Mouse (Mus musculus): ENCODE results near the gene 1700029J07Rik. TPM values are rescaled to one million over a fixed set of nuclear protein-coding genes. Genes with fewer than 3 reads are reported as not detected.

1700029J07Rik gene
- polyA plus RNA-seq, 1 experiment = 28.7 TPM

DNA sequence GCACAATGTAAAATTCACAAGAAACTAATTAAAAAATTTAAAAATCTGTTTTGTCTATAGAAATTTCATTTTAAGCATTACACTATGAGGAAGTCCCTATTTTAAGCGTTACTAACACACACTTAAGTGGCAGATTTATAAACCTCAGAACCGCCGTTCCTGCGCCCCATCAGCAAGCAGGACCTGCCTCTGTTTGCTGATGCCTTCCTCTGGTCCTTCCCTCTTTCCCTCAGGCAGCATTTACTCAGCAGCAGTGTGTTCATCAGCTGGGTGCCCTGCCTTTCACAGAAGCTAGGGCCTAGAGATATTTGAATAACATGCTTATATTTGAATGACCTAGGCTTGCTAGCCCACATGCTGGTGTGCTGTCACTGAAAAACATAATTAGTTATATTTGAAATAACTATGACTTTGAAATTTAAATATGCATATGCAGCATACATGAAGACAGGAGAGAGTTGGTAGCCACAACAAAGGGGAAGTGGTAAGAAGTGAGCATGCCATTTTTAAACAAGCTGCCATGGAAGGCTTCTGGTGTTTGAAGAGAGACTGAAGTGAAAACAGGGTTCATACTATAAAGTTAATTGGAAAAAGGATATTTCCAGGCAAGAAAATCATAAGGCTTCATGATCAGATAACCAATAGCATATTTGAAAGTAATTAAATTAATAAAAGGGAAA is 15.7 kb upstream of the 1700029J07Rik start:
- Histone ChIP-seq H3K27ac (ENCODE audit: control insufficient read depth, insufficient read depth, low read depth, low read length) (no peak overlapping the region), H3K36me3 (ENCODE audit: control insufficient read depth, insufficient read depth, low read length) (peaks cover 1% of the 10 kb centered on the region; the same call in 1 of the 2 replicates), H3K4me1 (ENCODE audit: control insufficient read depth, insufficient read depth, low read length) (no peaks in the 10 kb centered on the region), H3K4me3 (ENCODE audit: control insufficient read depth, low read depth, low read length) (no peak overlapping the region), H3K27me3 (ENCODE audit: control insufficient read depth, insufficient read depth, low read length) (no peaks in the 10 kb centered on the region)
- TF ChIP-seq CTCF (IDR thresholded peaks at IDR 0.05; ENCODE audit: control insufficient read depth, insufficient read depth, insufficient replicate concordance, low read depth, low read length) (no peak), POLR2A (IDR thresholded peaks at IDR 0.05; ENCODE audit: control insufficient read depth, low read depth, low read length) (no peak)

DNA sequence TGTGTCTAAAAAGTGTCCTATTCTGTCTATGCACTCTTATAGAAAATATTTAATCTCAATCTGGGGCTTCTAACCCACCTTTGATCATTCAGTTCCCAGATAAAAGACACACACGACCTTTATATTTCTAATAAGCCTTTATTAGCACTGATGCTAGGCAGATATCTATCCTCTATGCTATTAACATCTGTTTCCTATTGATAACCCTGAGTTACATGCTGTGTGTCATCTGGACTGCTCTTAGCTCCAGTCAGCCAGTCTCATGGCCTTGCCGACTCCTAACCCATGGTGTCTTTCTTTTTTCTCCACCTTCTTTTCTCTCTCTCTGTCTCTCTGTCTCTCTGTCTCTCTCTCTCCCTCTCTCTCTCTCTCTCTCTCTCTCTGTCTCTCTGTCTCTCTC is 13.1 kb upstream of the 1700029J07Rik start:
- Histone ChIP-seq H3K36me3 (ENCODE audit: control insufficient read depth, insufficient read depth, low read length) (no peaks in the 10 kb centered on the region), H3K27ac (ENCODE audit: control insufficient read depth, insufficient read depth, low read depth, low read length) (no peak overlapping the region), H3K4me1 (ENCODE audit: control insufficient read depth, insufficient read depth, low read length) (no peaks in the 10 kb centered on the region), H3K4me3 (ENCODE audit: control insufficient read depth, low read depth, low read length) (no peak overlapping the region), H3K27me3 (ENCODE audit: control insufficient read depth, insufficient read depth, low read length) (no peaks in the 10 kb centered on the region)
- no peak for TF ChIP-seq POLR2A (IDR thresholded peaks at IDR 0.05; ENCODE audit: control insufficient read depth, low read depth, low read length)
- TF ChIP-seq CTCF (IDR thresholded peaks at IDR 0.05; ENCODE audit: control insufficient read depth, insufficient read depth, insufficient replicate concordance, low read depth, low read length) = no peak

DNA sequence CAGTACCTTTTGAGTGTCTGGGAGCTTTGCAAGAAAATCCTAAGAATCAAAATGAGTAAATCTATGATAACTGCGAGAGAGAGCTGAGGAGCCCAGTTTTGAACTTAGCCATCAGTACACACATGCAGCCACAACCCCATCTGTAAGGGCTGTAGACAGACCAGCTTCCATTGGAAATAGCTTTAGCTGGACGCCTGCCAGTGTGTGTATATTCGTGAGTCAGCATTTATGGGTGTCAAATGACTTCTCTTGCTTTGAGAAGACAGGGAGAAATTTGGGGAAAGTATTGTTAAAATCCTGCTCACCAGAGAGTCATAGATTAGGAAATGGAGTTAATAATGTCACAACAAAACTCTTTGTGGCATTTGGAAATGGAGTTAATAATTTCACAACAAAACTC is 11.6 kb upstream of the 1700029J07Rik start:
- H3K27me3 ChIP-seq (ENCODE audit: control insufficient read depth, insufficient read depth, low read length) = no peaks in the 10 kb centered on the region
- TF ChIP-seq CTCF (IDR thresholded peaks at IDR 0.05; ENCODE audit: control insufficient read depth, insufficient read depth, insufficient replicate concordance, low read depth, low read length) = no peak
- TF ChIP-seq POLR2A (IDR thresholded peaks at IDR 0.05; ENCODE audit: control insufficient read depth, low read depth, low read length) = no peak
- H3K27ac ChIP-seq (ENCODE audit: control insufficient read depth, insufficient read depth, low read depth, low read length) = no peak overlapping the region
- H3K4me1 ChIP-seq (ENCODE audit: control insufficient read depth, insufficient read depth, low read length) = no peaks in the 10 kb centered on the region
- no peaks in the 10 kb centered on the region for H3K36me3 ChIP-seq (ENCODE audit: control insufficient read depth, insufficient read depth, low read length)
- no peak overlapping the region for H3K4me3 ChIP-seq (ENCODE audit: control insufficient read depth, low read depth, low read length)

DNA sequence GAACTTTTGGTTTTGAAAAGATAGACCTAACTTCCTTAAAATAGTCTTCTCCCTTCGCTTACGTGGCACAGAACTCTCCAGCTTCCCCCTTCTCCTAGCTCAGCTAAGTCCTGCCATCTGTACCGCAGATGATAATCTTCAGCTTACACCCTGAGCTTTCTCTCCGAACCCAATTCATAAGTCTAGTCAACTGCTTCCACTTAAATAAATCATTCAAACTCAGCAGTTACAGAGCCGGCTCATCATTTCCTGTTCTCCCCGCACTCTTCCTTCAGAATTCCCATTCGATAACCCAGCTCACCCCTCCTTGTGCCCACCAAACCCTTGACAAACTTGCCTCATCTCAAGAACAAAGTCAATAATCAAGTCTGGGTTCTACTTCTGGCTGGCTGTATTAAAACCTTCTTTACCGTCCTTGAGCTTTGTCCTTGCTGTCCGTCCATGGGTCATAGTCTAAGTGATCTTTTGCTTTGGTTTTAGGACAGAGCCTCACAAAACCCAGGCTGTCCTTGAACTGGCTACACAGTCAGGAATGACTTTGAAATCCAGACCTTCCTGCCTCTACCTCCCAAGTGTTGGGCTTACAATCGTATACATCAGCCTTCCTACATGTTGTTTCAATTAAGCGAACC is 901 bp upstream of the 1700029J07Rik start:
- Histone ChIP-seq H3K4me3 (ENCODE audit: control insufficient read depth, low read depth, low read length) (peak overlapping the region; percentile 89), H3K27ac (ENCODE audit: control insufficient read depth, insufficient read depth, low read depth, low read length) (peak overlapping the region; percentile 39; the same call in 1 of the 2 replicates), H3K27me3 (ENCODE audit: control insufficient read depth, insufficient read depth, low read length) (no peaks in the 10 kb centered on the region), H3K4me1 (ENCODE audit: control insufficient read depth, insufficient read depth, low read length) (peaks cover 6% of the 10 kb centered on the region), H3K36me3 (ENCODE audit: control insufficient read depth, insufficient read depth, low read length) (no peaks in the 10 kb centered on the region)
- TF ChIP-seq POLR2A (IDR thresholded peaks at IDR 0.05; ENCODE audit: control insufficient read depth, low read depth, low read length) = no peak
- TF ChIP-seq CTCF (IDR thresholded peaks at IDR 0.05; ENCODE audit: control insufficient read depth, insufficient read depth, insufficient replicate concordance, low read depth, low read length) = no peak

DNA sequence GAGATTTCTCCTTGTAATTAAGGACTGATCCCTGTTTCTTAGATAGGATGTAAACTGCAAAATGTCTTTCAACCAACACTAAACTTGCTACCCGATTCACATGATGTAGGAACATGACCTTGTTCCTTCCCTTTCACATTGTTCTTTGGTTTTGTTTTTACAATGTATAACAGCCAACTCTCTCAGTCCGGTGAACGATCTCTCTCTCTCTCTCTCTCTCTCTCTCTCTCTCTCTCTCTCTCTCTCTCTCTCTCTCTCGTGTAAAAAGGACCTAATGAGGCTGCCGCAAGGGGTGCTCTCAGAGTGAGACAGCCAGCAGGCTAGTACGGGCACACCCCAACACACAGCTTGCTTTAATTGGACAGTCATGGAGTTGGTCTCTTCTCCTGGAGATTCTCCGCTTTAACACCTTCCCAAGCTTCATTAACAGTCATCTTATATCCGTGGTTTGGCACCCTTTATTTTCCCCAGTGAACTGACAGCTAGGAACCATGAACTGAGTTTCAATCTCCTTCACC is 1.0 kb downstream of the 1700029J07Rik start:
- H3K27me3 ChIP-seq (ENCODE audit: control insufficient read depth, insufficient read depth, low read length) = no peaks in the 10 kb centered on the region
- TF ChIP-seq POLR2A (IDR thresholded peaks at IDR 0.05; ENCODE audit: control insufficient read depth, low read depth, low read length) = no peak
- TF ChIP-seq CTCF (IDR thresholded peaks at IDR 0.05; ENCODE audit: control insufficient read depth, insufficient read depth, insufficient replicate concordance, low read depth, low read length) = no peak
- peak overlapping the region; percentile 89 for H3K4me3 ChIP-seq (ENCODE audit: control insufficient read depth, low read depth, low read length)
- peaks cover 9% of the 10 kb centered on the region for H3K4me1 ChIP-seq (ENCODE audit: control insufficient read depth, insufficient read depth, low read length)
- H3K36me3 ChIP-seq (ENCODE audit: control insufficient read depth, insufficient read depth, low read length) = no peaks in the 10 kb centered on the region
- H3K27ac ChIP-seq (ENCODE audit: control insufficient read depth, insufficient read depth, low read depth, low read length) = no peak overlapping the region; the same call in 1 of the 2 replicates

DNA sequence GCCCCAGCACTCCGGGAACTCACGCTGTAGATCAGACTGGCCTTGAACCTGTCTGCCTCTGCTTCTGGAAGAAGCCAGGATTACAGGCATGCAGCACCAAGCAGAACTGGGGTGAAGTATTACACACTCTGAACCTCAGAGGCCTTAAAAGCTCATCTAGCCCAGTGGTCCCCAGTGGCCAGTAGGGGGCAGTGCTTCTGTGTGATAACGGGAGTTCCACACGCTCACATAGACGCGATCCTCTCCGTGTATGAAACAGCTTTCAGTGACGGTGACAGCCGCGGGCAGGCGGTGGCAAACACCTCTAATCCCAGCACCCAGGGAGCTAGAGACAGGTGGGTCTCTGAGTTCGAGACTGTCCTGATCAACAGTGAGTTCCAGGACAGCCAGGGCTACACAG is 4.2 kb downstream of the 1700029J07Rik start:
- Histone ChIP-seq H3K4me3 (ENCODE audit: control insufficient read depth, low read depth, low read length) (peak overlapping the region; percentile 61), H3K4me1 (ENCODE audit: control insufficient read depth, insufficient read depth, low read length) (peaks cover 9% of the 10 kb centered on the region), H3K27me3 (ENCODE audit: control insufficient read depth, insufficient read depth, low read length) (no peaks in the 10 kb centered on the region), H3K36me3 (ENCODE audit: control insufficient read depth, insufficient read depth, low read length) (no peaks in the 10 kb centered on the region), H3K27ac (ENCODE audit: control insufficient read depth, insufficient read depth, low read depth, low read length) (no peak overlapping the region)
- TF ChIP-seq POLR2A (IDR thresholded peaks at IDR 0.05; ENCODE audit: control insufficient read depth, low read depth, low read length) (no peak), CTCF (IDR thresholded peaks at IDR 0.05; ENCODE audit: control insufficient read depth, insufficient read depth, insufficient replicate concordance, low read depth, low read length) (peak; percentile 71; the same call in 1 of the 2 replicates)

GRCm38 (mm10) chr8:45950622-45951021 is 24.4 kb downstream of the 1700029J07Rik start:
- no peaks in the 10 kb centered on the region for H3K27me3 ChIP-seq (ENCODE audit: control insufficient read depth, insufficient read depth, low read length)
- no peaks in the 10 kb centered on the region for H3K4me1 ChIP-seq (ENCODE audit: control insufficient read depth, insufficient read depth, low read length)
- TF ChIP-seq POLR2A (IDR thresholded peaks at IDR 0.05; ENCODE audit: control insufficient read depth, low read depth, low read length) (no peak), CTCF (IDR thresholded peaks at IDR 0.05; ENCODE audit: control insufficient read depth, insufficient read depth, insufficient replicate concordance, low read depth, low read length) (no peak)
- H3K4me3 ChIP-seq (ENCODE audit: control insufficient read depth, low read depth, low read length) = no peak overlapping the region
- H3K36me3 ChIP-seq (ENCODE audit: control insufficient read depth, insufficient read depth, low read length) = no peaks in the 10 kb centered on the region
- no peak overlapping the region for H3K27ac ChIP-seq (ENCODE audit: control insufficient read depth, insufficient read depth, low read depth, low read length)
